Mouse (Mus musculus): ENCODE measurements around the gene Frzb.

The Frzb gene

DNA sequence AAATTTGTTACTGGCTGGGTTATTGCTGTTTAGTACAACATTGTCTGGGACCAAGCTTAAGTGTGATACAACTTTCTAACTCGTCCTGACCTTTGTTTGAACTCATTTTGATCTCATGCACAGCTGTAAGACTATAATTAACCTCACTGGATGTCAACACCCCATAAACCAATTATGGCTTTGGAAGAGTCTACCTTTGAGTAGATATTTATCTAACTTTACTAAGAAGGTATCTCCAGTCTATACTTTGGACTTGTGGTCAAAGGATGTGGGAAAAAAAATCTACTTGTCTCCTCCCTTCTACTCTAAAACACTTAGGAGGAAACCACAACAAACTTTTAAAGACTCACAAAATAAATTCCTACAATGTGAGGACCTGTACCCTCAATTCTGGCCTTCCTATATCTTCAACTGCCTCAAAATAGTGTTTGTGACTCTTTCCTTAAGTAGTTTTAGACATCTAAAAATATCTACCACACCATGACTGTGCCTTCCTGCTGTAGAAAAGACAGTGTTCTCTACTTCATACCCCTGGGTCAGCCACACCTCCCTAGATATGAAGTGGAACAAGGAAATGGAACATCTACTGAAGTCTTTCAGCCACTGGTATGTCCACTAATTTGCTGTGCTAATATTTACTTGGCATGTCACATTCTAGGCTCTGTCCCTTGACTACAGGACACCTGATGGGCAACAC is 16.9 kb downstream of the Frzb start:
- no peak for DNase-seq (ENCODE audit: low read depth)

- DNase-seq (ENCODE audit: low read depth) = no peak
Measured at GRCm38 (mm10) chr2:80423116-80423515, 24.3 kb downstream of the Frzb start.

DNA sequence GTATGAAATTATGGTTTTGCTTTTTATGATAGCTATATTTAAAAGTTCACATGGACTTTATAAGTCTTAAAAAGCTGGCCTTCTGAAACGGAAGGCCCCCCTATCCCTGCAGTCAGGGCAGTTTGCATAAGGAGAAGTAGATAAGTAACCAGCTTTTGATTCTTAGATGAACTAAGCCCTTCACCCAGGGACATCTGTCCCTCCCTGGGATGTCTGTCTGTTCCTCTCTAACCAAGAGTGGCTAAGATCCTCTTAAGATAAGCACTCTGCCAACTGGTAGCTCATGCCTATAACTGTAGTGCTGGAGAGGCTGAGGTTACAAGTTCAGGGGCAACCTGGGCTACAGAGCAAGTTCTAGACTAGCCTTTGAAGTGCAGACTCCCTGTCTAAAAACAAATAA is 25.4 kb downstream of the Frzb start:
- no peak for DNase-seq (ENCODE audit: low read depth)

DNA sequence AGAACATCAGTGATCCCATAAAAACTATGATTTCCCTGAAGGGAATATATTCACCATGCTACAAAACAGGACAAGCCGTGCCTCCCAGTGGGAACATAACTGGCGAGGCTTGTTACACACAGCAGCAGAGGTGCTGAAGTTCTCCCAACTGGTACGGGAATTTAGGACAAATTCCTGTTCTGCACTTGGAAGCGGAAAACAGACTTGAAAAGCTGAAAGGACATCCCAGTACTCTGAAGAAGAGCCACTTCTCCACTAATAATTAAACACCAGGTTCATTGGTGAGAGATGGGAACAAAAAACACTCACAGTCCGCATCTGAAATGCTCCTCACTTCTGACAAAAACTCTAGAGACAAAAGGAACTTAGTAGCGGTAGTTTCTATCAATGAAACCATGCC is 31.1 kb downstream of the Frzb start:
- no peak for DNase-seq (ENCODE audit: low read depth)

- DNase-seq (ENCODE audit: low read depth) = peak; percentile 10
Measured at GRCm38 (mm10) chr2:80414387-80414786, 33.0 kb downstream of the Frzb start.

GRCm38 (mm10) chr2:80413124-80413523 is 34.3 kb downstream of the Frzb start:
- peak; percentile 34 for DNase-seq (ENCODE audit: low read depth)

DNA sequence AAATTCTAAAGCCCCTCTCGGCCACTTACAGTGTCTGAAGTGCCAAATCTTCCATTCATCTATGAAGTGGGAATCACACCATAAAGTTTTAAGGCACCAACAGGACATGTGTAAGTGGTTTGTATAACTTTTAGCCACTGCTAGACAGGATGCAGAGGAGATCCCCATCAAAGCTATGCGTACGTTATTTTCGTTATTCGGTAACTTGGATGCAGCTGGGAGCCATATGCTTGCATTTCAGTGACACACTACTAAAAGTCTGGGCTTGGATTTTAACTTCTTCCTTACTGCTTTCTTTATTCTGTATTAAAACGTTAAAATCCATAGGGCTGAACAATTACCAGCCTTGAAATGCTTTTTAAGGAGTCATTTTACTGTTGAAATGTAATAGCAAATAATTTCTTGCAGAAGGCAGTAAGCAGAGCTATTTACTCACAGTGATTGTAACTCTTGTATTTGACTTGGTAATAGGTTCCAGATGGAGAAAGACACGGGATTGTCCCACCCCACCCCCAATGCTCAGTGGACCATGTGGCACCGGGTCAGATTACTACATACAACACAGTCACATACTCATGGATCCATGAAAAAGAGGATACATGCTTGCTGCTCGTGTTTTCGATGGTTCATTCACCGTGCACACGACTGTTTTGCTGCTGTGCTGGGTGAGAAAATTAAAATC is 37.4 kb downstream of the Frzb start:
- DNase-seq (ENCODE audit: low read depth) = no peak

GRCm38 (mm10) chr2:80404770-80405169 is 42.7 kb downstream of the Frzb start:
- DNase-seq (ENCODE audit: low read depth) = no peak

GRCm38 (mm10) chr2:80398595-80399099 is 48.8 kb downstream of the Frzb start:
- DNase-seq (ENCODE audit: low read depth) = no peak

GRCm38 (mm10) chr2:80396864-80397263 is 50.6 kb downstream of the Frzb start:
- no peak for DNase-seq (ENCODE audit: low read depth)

- DNase-seq (ENCODE audit: low read depth) = no peak
Measured at GRCm38 (mm10) chr2:80396057-80396456, 51.4 kb downstream of the Frzb start.

DNA sequence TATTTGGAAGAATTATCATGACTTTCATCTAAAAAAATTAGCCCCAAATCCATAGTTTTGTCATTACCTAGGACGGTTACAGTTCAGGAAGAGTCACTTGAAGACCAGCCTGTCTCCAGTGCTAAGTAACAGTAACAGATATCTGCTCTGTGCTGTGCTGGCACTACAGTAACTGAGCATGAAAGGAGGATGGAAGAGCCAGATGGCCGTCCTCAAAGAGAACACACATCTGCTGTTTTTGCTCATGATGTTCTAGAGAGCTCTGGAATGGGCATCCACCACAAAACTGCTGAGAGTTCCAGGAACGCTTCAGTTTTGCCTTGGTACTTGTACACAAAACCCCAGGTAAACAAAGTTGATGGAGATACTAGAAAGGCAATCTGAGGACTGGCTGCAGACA is 59.1 kb downstream of the Frzb start:
- DNase-seq (ENCODE audit: low read depth) = no peak

DNA sequence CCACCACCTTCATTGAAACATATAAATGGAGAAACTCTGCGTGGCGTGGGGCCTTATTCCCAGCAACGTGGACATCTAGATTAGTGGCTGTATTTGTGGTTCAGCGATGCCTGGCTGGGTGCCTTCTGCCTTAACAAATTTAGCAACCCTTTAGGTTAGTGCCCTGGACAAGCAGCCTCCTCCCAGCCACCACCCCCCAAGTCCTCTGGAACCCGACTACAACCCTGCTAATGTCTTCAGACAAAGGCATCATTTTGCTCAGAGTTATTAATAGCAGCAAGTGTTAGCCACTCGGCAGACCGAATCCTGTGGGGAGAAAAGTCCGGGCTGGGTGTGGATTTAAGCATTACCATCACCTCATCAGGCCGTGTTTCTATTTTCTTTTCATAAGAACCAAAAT is 59.8 kb downstream of the Frzb start:
- DNase-seq (ENCODE audit: low read depth) = peak; percentile 55

DNA sequence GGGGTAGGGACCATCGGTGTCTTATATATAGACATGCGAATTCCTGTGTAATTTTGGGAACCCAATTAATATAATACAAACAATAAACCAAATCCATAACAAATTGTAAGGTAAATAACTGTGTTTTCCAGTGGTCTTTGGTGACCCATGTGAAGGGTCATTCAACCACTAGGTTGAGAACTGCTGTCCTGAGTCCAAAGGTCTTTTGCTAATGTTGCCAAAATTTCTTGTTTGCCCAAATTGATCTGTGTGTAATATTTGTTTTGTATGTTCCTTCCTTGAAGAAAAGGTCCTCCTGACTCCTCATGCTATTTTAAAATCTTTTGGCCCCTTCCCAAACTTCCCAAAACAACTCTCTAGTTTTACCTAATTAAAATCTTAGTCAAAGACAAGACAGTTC is 61.2 kb downstream of the Frzb start:
- no peak for DNase-seq (ENCODE audit: low read depth)

DNA sequence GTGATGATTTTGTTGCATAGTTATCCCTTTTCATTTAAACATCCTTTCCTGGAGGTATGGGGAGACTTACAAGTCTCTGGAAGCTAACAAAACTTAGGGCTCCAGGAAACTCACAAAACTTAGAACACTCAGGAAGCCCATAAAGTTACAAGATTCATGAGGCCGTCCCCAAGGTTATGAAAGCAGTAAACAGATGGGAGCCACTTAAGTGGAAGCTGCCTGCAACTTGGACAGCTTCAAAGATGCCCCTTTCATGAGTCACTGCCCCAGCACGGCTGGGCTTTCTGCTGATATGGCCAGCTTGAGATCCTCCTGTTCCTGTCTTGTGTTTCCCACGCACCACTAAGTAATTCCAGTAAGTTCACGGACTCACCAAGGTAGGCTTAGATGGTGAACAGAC is 63.0 kb downstream of the Frzb start:
- no peak for DNase-seq (ENCODE audit: low read depth)

- DNase-seq (ENCODE audit: low read depth) = no peak
Measured at GRCm38 (mm10) chr2:80379848-80380247, 67.6 kb downstream of the Frzb start.

DNA sequence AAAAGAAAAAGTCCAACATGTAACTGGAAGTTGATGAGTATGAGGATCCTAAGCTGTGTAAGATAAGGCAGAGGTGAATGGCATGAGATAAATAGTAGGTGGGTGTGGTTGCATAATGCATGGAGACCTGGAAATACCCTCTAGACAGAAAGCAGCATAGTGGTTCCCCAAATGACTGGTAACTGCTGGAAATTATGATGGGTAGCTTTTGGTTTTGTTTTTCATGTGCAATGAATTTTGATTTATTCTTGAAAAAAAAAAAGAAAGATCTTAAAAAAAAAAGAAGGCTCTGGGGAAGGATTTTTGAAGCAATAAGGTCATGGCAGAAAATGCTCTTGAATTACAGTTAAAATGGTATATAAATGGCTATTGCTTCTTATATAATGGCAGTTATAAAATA is 72.5 kb downstream of the Frzb start:
- no peak for DNase-seq (ENCODE audit: low read depth)

GRCm38 (mm10) chr2:80371458-80371857 is 76.0 kb downstream of the Frzb start:
- no peak for DNase-seq (ENCODE audit: low read depth)
